Mouse (Mus musculus) stomach, embryonic 15.5 days (tissue): ENCODE results near the gene Rom1. TPM values are rescaled to one million over a fixed set of nuclear protein-coding genes. Genes with fewer than 3 reads are reported as not detected.
"Not testable (repeated sequence)": the region's sequence is repeated elsewhere in the genome, so short reads cannot be mapped to it uniquely, and the experiment has no call there.

Experiments
- ATAC-seq: fragments of 200-750 bp; cut with Nextera tagmentation; 2 replicates; pipeline ENCODE4 v1.8.0; 2017; ENCODE audit warnings: low read depth, moderate number of reproducible peaks, moderate TSS enrichment; ENCODE audit not compliant: insufficient read depth, low FRiP score
- H3K27ac ChIP-seq: fragments of 300-500 bp; sonication (generic); 2 replicates; pipeline ENCODE4 v1.5.1; 2015; ENCODE audit warnings: mild to moderate bottlenecking, inconsistent platforms
- H3K27me3 ChIP-seq: fragments of 300-500 bp; sonication (generic); replicated peaks from 2 replicates; pipeline ENCODE4 v1.6.1; 2015; ENCODE audit warnings: inconsistent platforms
- H3K36me3 ChIP-seq: fragments of 300-500 bp; sonication (generic); 2 replicates; pipeline ENCODE4 v1.6.1; 2015; ENCODE audit warnings: inconsistent platforms
- H3K4me1 ChIP-seq: fragments of 300-500 bp; sonication (generic); 2 replicates; pipeline ENCODE4 v1.6.1; 2015; ENCODE audit warnings: inconsistent platforms
- H3K4me2 ChIP-seq: fragments of 300-500 bp; sonication (generic); 2 replicates; pipeline ENCODE4 v1.6.1; 2015; ENCODE audit warnings: mild to moderate bottlenecking, inconsistent platforms
- H3K4me3 ChIP-seq: fragments of 300-500 bp; sonication (generic); replicated peaks from 2 replicates; pipeline ENCODE4 v1.5.1; 2015; ENCODE audit warnings: inconsistent platforms
- H3K9ac ChIP-seq: fragments of 300-500 bp; sonication (generic); 2 replicates; pipeline ENCODE4 v1.6.1; 2015; ENCODE audit warnings: inconsistent platforms
- H3K9me3 ChIP-seq: fragments of 300-500 bp; sonication (generic); 2 replicates; pipeline ENCODE4 v1.6.1; 2016; ENCODE audit warnings: inconsistent platforms
- WGBS: fragments of 180-500 bp; shearing (Covaris S2); methylation state at CpG from one replicate; pipeline ENCODE4 v1.1.7; 2015; 5-methylcytosine and 5-hydroxymethylcytosine counted together
- polyA plus RNA-seq: library from polyadenylated mRNA; unstranded; fragments of >200 nt; fragmentation: Nextera tagmentation; extraction: Ambion mirVana; gene quantifications from 2 replicates; pipeline ENCODE4 v1.2.1, GENCODE M21; 2015

Gene Rom1
- polyA plus RNA-seq = 3.3 and 3.4 TPM in 2 replicates

DNA sequence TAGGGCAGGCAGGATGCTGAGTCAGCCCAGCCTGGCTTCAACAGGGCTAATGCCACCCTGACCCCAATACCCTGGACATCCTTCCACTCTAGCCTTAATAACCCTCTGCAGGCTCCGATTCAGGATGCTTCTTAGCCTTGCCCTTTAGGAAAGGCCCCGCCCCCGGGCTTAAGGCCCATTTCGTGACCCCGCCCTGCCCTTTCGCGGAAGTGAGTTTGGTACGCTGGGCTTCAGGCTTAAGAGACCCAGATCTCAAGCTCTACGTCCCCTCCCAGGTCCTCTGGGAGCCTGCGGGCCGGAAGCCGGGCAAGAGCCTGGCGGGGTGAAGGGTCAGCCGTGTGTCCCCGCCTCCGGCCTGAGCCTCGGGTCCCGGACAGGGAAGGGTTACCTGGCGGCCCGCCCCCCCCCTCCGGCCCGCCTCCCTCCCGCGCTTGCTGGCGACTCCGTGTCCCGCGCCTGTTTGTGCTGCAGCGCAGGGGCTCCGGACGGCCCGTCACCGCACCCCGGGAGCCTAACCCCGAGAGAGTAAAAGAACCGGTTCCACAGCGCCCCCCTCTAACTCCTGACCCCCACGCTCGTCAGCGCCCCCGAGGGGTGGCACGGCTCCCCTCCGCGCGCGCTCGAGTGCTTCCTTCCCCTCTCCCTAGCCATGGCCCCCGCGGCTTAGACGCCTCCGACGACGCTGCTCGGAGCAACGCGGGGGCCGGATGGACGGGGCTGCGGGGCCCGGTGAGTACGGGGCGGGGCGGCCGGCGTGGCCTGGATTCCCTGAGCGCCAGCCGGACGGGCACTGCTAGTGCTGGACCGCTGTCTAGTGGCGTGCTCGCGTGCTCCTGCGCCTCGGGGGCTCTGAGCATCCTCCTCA is at the start of gene Rom1, which contains the start of gene Eml3:
Gene Rom1, minus strand, starts transcription at position 133 of the 865 bp plus-strand sequence.
Gene Eml3, plus strand, starts transcription at position 329 of the 865 bp plus-strand sequence.
- peak within 1 kb of the TSS; percentile 73 for H3K4me2 ChIP-seq
- 0% methylated on average over 69 of the region's 74 CpGs for WGBS
- no peaks in the 10 kb centered on the region for H3K9me3 ChIP-seq
- H3K27me3 ChIP-seq = no peaks in the 10 kb centered on the region
- peak; percentile 76 for ATAC-seq
- H3K4me1 ChIP-seq = peaks cover 22% of the 10 kb centered on the region
- peak within 1 kb of the TSS; percentile 54 for H3K9ac ChIP-seq
- H3K27ac ChIP-seq = peak within 1 kb of the TSS; percentile 90
- H3K36me3 ChIP-seq = peaks cover 20% of the 10 kb centered on the region
- peak within 1 kb of the TSS; percentile 75 for H3K4me3 ChIP-seq

DNA sequence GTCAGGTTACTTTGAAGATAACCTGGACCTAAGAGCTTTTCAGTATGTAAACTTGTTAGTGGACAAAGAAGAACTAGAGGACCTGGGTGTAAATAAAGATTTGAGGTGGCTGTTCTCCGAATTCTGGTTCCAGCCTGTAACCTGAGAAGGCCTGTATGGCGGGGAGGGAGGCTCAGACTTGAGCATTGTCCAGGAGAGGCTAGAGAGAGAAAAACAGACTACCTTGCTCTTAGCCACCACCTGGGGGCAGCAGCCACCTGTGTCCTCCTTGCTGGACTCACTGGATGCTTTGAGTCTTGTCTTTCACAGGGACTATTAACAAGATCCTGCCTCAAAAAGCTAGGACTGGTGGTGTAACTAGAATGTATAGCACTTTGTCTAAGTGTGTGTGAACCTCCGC is 47.4 kb upstream of the Rom1 start:
- Histone ChIP-seq H3K27ac (no peak overlapping the region), H3K9ac (no peak overlapping the region), H3K4me2 (no peak overlapping the region), H3K4me1 (peaks cover 9% of the 10 kb centered on the region), H3K9me3 (no peaks in the 10 kb centered on the region), H3K4me3 (no peak overlapping the region), H3K27me3 (no peaks in the 10 kb centered on the region), H3K36me3 (peaks cover 65% of the 10 kb centered on the region)
- peak; percentile 79 for ATAC-seq
- 42% methylated on average over 3 of the region's 3 CpGs for WGBS

- ATAC-seq = no peak
- peaks cover 1% of the 10 kb centered on the region for H3K4me1 ChIP-seq
- H3K9ac ChIP-seq = no peak overlapping the region
- no peak overlapping the region for H3K4me3 ChIP-seq
- no peak overlapping the region for H3K27ac ChIP-seq
- 90% methylated on average over 2 of the region's 2 CpGs for WGBS
- H3K27me3 ChIP-seq = no peaks in the 10 kb centered on the region
- H3K4me2 ChIP-seq = no peak overlapping the region
- peaks cover 76% of the 10 kb centered on the region for H3K36me3 ChIP-seq
- no peaks in the 10 kb centered on the region for H3K9me3 ChIP-seq
These were observed 46.3 kb upstream of the Rom1 start for GRCm38 (mm10) chr19:8975491-8975890.

DNA sequence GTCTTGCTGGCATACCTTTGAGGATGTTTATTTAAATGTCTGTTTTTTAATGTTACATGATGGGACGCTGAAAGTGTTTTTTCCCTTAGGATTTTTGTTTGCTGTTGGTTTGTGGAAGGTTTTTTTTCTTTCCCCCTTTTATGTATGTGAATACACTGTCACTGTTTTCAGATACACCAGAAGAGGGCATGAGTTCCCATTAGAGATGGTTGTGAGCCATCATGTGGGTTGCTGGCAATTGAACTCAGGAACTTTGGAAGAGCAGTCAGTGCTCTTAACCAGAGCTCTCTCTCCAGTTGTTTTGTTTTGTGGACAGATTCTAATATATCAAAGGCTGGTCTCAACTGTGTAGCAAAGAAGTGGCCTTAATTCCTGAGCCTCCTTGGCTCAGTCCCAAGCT is 45.5 kb upstream of the Rom1 start:
- Histone ChIP-seq H3K36me3 (peaks cover 83% of the 10 kb centered on the region), H3K4me3 (no peak overlapping the region), H3K4me1 (no peaks in the 10 kb centered on the region), H3K4me2 (no peak overlapping the region), H3K27ac (no peak overlapping the region), H3K9ac (no peak overlapping the region), H3K27me3 (no peaks in the 10 kb centered on the region), H3K9me3 (no peaks in the 10 kb centered on the region)
- ATAC-seq = no peak
- 90% methylated on average over 1 of the region's 1 CpGs for WGBS

DNA sequence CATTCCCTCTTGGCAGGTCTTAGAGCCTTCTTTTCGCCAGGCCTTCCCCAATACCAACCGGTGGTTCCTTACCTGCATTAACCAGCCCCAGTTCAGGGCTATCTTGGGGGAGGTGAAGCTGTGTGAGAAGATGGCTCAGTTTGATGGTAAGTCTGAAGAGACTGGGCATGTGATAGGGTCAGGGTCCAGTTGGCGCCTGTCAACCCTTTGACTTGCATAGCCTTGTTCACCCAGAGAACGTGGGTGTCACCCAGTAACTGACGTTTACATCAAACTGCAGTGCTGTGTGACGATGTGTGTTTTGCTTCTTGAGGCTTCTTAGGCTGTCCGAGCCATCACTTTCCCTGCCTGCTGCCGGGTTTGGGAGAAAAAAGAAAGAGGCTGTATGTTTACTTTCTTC is 43.3 kb upstream of the Rom1 start:
- not testable (repeated sequence) for H3K27ac ChIP-seq, H3K9ac ChIP-seq, H3K4me3 ChIP-seq, ATAC-seq, H3K27me3 ChIP-seq, H3K4me1 ChIP-seq, H3K9me3 ChIP-seq, H3K4me2 ChIP-seq
- H3K36me3 ChIP-seq = peaks cover 69% of the 10 kb centered on the region
- WGBS = 74% methylated on average over 8 of the region's 8 CpGs

- no peaks in the 10 kb centered on the region for H3K27me3 ChIP-seq
- H3K4me2 ChIP-seq = peak overlapping the region; percentile 78
- peak overlapping the region; percentile 82 for H3K4me3 ChIP-seq
- no peaks in the 10 kb centered on the region for H3K9me3 ChIP-seq
- H3K27ac ChIP-seq = peak overlapping the region; percentile 72; the same call in 1 of the 2 replicates
- peaks cover 6% of the 10 kb centered on the region; the same call in 1 of the 2 replicates for H3K4me1 ChIP-seq
- ATAC-seq = no peak
- H3K9ac ChIP-seq = peak overlapping the region; percentile 87
- peaks cover 63% of the 10 kb centered on the region for H3K36me3 ChIP-seq
- 2% methylated on average over 9 of the region's 9 CpGs for WGBS
These were observed 38.7 kb upstream of the Rom1 start for GRCm38 (mm10) chr19:8967893-8968292.

GRCm38 (mm10) chr19:8967373-8967743 is 38.2 kb upstream of the Rom1 start:
- Histone ChIP-seq H3K27me3 (no peaks in the 10 kb centered on the region), H3K4me2 (peak overlapping the region; percentile 78), H3K4me1 (peaks cover 6% of the 10 kb centered on the region; the same call in 1 of the 2 replicates), H3K36me3 (peaks cover 63% of the 10 kb centered on the region), H3K27ac (peak overlapping the region; percentile 72), H3K9me3 (no peaks in the 10 kb centered on the region), H3K9ac (peak overlapping the region; percentile 87), H3K4me3 (peak overlapping the region; percentile 82)
- no peak for ATAC-seq
- under 1% methylated on average over 8 of the region's 8 CpGs for WGBS

DNA sequence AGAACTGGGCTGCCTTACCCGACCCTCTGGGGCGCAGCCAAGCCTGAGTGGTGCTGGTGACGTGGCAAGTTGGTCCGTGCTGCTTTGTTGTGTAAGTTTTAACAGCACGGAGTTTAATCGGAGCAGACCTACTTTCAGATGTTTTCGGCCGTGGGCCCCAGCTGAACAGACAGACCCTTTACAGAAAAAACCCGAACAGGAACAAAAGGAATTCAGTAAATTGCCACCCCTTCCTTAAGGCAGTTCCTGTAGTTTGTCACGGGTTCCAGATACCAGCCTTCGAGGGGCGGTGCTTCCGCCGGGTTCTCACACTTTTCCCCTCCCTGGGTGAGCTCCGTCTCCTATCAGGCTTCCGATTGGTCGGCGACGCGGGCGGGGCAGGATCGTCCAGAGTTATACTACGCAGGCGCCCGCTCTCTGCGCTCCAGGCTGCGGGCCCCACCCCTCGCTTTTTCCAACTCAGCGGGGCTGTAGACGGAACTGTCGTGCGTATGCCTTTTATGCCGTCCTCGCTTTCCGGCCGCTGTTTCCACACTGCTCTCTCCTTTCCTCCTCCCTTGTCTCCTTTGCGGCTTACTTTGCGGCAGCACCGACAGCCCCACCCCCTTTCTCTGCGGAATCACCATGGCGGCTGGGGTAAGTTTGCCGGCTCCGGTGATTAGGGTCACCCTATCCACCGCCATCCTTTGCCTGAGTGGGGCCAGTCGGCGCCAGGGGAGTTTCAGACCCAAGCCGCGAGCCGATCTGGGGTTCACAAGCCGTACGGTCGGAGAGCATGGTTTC is 37.6 kb upstream of the Rom1 start, which contains the start of gene Eef1g:
Gene Eef1g, plus strand, starts transcription at position 452 of the 783 bp plus-strand sequence.
- ATAC-seq = peak; percentile 99
- Histone ChIP-seq H3K27me3 (no peaks in the 10 kb centered on the region), H3K9ac (peak within 1 kb of the TSS; percentile 87), H3K4me3 (peak within 1 kb of the TSS; percentile 82), H3K36me3 (peaks cover 62% of the 10 kb centered on the region), H3K4me2 (peak within 1 kb of the TSS; percentile 78), H3K4me1 (peaks cover 6% of the 10 kb centered on the region; the same call in 1 of the 2 replicates), H3K9me3 (no peaks in the 10 kb centered on the region), H3K27ac (peak within 1 kb of the TSS; percentile 95)
- WGBS = under 1% methylated on average over 52 of the region's 52 CpGs

DNA sequence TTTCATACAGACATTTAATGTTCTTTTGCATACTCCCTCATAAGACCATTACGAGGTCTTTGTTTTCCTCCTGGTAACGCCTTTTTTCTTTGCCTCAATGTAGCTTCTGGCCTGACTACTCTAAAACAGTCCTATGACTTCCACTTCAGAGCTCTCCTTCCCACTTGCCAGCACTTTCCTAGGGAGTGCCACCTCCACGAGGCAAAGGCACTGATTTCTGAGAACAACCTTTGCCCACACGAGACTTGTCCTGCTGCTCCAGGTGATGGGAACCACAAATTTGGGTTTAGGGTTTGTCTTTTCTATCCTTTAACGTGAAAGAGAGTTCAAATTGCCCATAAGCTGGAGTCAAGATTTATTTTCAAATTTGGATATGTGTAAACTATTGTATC is 37.0 kb upstream of the Rom1 start:
- no peak for ATAC-seq
- H3K9me3 ChIP-seq = no peaks in the 10 kb centered on the region
- H3K4me1 ChIP-seq = peaks cover 6% of the 10 kb centered on the region; the same call in 1 of the 2 replicates
- WGBS = 29% methylated on average over 5 of the region's 5 CpGs
- H3K9ac ChIP-seq = peak overlapping the region; percentile 53; the same call in 1 of the 2 replicates
- no peaks in the 10 kb centered on the region for H3K27me3 ChIP-seq
- peaks cover 62% of the 10 kb centered on the region for H3K36me3 ChIP-seq
- H3K4me3 ChIP-seq = peak overlapping the region; percentile 82
- H3K4me2 ChIP-seq = peak overlapping the region; percentile 60
- peak overlapping the region; percentile 95 for H3K27ac ChIP-seq

DNA sequence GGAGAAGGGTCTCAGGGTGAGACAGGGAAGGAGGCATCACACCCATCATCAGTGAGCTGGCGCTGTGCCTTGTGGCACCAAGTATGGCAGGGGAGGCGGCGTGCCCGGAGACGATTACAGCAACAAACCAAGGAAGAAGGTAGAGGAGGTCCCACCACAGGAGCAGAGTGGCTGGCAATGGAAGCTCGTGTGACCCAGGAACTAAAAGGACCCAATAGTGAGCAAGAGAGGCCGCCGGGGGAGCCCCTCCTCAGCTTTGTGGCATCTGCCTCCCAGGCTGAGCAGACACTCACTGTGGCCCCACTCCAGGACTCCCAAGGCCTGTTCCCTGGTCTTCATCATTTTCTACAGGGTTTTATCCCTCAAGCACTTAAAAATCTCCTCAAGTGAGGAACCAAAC is 36.6 kb upstream of the Rom1 start:
- Histone ChIP-seq H3K4me2 (peak overlapping the region; percentile 60), H3K9ac (0 out of 2 replicates have a peak overlapping the region, but pooled peaks have one; percentile 26), H3K27ac (peak overlapping the region; percentile 95), H3K9me3 (no peaks in the 10 kb centered on the region), H3K36me3 (peaks cover 60% of the 10 kb centered on the region), H3K4me1 (peaks cover 6% of the 10 kb centered on the region; the same call in 1 of the 2 replicates), H3K27me3 (no peaks in the 10 kb centered on the region), H3K4me3 (peak overlapping the region; percentile 82)
- no peak for ATAC-seq
- 68% methylated on average over 8 of the region's 8 CpGs for WGBS

GRCm38 (mm10) chr19:8965075-8965474 is 35.9 kb upstream of the Rom1 start:
- no peaks in the 10 kb centered on the region for H3K27me3 ChIP-seq
- H3K9ac ChIP-seq = no peak overlapping the region
- peaks cover 6% of the 10 kb centered on the region; the same call in 1 of the 2 replicates for H3K4me1 ChIP-seq
- no peak overlapping the region for H3K4me3 ChIP-seq
- WGBS = 83% methylated on average over 11 of the region's 11 CpGs
- peaks cover 60% of the 10 kb centered on the region for H3K36me3 ChIP-seq
- H3K9me3 ChIP-seq = no peaks in the 10 kb centered on the region
- H3K27ac ChIP-seq = no peak overlapping the region
- no peak overlapping the region for H3K4me2 ChIP-seq
- no peak for ATAC-seq
